Mouse (Mus musculus) testis, adult 2 months (tissue): Measurements from ENCODE around the gene Kctd20.

ENCODE experiments used
- CTCF ChIP-seq: fragments of 200-500 bp; IDR thresholded peaks from 2 replicates; pipeline ENCODE4 v1.5.1; 2012; ENCODE audit warnings: low read depth, mild to moderate bottlenecking, inconsistent platforms, low read length, moderate library complexity; ENCODE audit not compliant: control insufficient read depth, insufficient read depth, insufficient replicate concordance
- POLR2A ChIP-seq: fragments of 200-500 bp; IDR thresholded peaks from 2 replicates; pipeline ENCODE4 v1.6.1; 2012; ENCODE audit warnings: low read depth, mild to moderate bottlenecking, inconsistent platforms, low read length, moderate library complexity; ENCODE audit not compliant: control insufficient read depth

DNA sequence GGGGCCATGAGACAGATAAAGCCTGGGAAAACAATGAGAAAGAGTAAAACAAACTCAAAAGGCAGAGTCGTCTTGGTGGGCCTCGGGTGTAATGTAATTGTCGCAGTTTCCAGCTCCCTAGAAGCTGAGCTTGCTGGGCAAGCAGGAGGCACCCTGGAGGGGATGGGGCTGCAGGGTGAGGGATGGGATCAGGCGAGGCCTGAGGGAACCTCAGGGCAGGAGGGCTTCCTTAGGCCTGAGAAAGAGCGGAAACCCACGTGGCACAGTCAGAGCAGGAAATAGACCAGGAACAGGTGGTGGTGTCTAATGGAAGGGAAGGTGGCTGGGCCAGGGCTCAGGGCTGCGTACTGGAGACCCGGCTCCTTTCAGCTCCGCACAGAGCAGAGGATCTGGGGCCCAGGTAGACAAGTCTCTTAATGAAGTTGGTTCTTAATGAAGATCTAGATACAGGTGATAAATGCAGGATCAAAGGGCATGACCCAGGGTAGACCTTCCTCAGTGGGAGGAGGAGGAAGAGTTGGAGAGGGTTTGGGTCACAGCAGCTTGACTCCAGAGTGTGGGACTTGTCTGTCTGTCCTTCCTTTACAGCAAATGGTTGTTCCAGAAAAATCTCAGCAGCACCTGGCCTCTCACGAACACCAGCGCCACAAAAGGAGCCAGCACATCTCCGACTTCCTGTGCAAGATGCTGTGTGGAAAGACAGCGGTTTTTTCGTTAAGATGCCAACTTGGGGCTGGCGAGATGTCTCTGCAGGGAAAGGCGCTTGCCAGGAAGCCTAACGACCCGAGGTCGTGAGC is 17.4 kb upstream of the Kctd20 start:
- TF ChIP-seq CTCF (no peak), POLR2A (no peak)
